Mouse (Mus musculus) embryonic fibroblast, embryonic 13.5 days (primary cell): ENCODE measurements around the gene Dnaic2. TPM values are rescaled to one million over a fixed set of nuclear protein-coding genes. Genes with fewer than 3 reads are reported as not detected.

Experiments
- H3K27ac ChIP-seq: 2 replicates; pipeline ENCODE4 v1.5.1; 2012; ENCODE audit warnings: low read length, control low read depth, inconsistent platforms; ENCODE audit not compliant: insufficient read depth
- H3K4me1 ChIP-seq: 2 replicates; pipeline ENCODE4 v1.6.1; 2011; ENCODE audit warnings: low read length; ENCODE audit not compliant: control insufficient read depth, insufficient read depth
- H3K4me3 ChIP-seq: 2 replicates; pipeline ENCODE4 v1.5.1; 2011; ENCODE audit warnings: mild to moderate bottlenecking, control low read depth, low read length; ENCODE audit not compliant: insufficient read depth
- CTCF ChIP-seq: IDR thresholded peaks from 2 replicates; pipeline ENCODE4 v1.5.1; 2011; ENCODE audit warnings: mild to moderate bottlenecking, control low read depth, low read length, moderate library complexity, borderline replicate concordance; ENCODE audit not compliant: insufficient read depth
- POLR2A ChIP-seq: IDR thresholded peaks from 2 replicates; pipeline ENCODE4 v1.6.1; 2011; ENCODE audit warnings: low read depth, mild to moderate bottlenecking, control low read depth, low read length, moderate library complexity
- polyA plus RNA-seq: library from polyadenylated mRNA; stranded (reverse); fragments of >200 nt; gene quantifications from 2 replicates; pipeline ENCODE4 v1.2.4, GENCODE M21; 2011; ENCODE audit warnings: low read depth; ENCODE audit not compliant: missing spikeins, insufficient read length

The Dnaic2 gene
- polyA plus RNA-seq, 1 experiment = 0.61 TPM

DNA sequence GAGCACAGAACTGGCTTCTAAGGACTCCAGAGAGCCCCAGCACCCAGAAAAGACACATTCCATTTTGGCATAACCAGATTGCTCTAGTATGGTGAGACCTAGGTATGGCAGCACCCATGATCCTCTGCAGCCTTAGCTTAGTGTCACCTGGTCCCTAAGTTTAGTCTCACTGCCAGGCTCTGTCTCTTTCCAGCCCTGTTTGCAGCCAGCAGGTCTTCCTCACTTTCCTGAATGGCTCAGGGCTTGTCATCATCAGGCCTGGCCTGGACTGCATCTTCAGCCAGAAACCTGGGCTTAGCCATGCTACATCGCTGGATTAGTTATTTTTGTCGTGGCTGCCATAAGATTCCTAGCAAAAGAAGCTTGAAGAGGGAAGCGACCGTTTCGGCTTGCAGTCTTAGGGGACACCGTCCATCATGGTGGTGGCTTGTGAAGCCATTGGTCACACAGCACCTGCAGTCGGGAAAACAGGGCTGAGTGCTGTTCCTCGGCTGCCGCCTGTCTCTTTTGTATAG lies 41.6 kb upstream of the Dnaic2 start:
- Histone ChIP-seq H3K4me1 (peaks cover 11% of the 10 kb centered on the region), H3K4me3 (no peak overlapping the region), H3K27ac (no peak overlapping the region)
- no peak for TF ChIP-seq CTCF
- no peak for TF ChIP-seq POLR2A

DNA sequence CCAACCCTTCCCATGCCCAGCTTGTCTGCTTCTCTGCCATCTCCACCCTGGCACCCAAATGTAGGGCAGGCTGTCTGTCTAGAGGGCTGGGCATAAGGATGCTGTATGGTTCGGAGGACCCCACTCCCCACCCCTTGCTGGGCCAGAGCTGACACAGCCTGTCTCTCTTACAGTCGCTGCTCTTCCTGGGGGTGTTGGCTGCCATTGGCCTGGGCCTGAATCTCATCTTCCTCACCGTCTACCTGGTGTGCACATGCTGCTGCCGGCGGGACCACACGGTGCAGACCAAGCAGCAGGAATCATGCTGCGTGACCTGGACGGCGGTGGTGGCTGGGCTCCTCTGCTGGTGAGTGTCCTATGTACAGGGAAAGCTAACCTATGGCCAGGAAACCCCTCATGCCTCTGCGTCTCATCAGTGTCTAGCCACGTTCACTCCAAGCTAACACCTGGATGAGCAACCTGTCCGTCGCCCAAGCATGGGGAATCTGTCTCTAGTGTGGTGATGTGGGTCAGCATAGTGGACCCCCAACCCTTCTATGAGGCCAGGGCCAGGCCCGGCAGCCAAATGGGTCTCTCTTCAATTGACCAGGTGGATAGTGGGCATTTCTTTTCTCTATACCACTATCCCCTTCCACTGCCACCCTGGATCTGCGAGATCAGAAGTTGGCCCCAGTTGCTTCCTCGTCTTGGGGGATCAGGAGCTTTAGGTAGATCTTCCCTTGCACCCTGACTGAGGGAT lies 40.8 kb upstream of the Dnaic2 start:
- Histone ChIP-seq H3K4me1 (peaks cover 11% of the 10 kb centered on the region), H3K27ac (no peak overlapping the region), H3K4me3 (no peak overlapping the region)
- TF ChIP-seq CTCF (no peak), POLR2A (no peak)

DNA sequence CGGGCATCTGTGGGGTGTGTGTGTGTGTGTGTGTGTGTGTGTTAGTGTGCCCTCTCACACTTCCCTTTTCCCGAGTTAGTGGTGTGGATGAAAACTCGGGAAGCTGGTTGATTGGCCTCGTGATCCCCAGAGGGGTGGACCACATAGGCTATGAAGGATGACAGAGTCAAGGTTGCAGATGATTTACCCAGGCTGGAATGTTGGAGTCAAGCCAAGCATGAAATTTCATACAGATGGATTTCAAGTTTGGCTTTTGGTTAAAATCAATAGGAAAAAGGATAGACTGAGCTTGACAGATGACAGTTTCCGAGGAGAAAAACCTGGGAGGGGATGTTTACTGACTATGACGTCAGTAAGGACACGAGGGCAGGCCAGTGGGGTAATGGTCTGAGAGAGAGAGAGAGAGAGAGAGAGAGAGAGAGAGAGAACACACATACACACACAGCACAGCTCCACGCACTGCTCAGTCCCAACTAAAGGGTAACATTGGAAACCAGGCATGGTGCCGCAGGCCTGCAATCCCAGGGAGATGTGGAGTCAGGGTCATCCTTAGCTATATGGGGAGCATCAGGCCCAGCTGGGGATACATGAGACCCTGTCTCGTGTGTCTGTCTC lies 39.5 kb upstream of the Dnaic2 start:
- no peak overlapping the region for H3K4me3 ChIP-seq
- H3K4me1 ChIP-seq = peaks cover 11% of the 10 kb centered on the region
- peak overlapping the region; percentile 16; the same call in 1 of the 2 replicates for H3K27ac ChIP-seq
- TF ChIP-seq CTCF (no peak), POLR2A (no peak)

DNA sequence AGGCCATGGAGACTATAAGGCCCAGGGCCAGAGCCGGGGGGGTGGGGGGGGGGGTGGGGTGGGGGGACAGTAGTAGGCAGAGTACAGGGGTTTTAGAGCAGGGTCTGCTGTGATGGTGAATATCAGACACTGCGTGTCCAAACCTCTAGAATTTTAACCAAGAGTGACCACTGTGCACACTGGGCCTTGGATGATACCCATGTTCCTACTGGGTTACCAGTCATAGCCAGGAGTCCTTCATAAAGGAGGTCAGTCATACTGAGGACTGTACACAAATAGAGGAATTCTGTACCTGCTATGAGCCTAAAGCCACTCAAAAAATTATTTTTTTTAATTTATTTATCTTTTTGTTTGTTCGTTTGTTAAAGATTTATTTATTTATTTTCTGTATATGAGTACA lies 38.5 kb upstream of the Dnaic2 start:
- Histone ChIP-seq H3K4me3 (no peak overlapping the region), H3K4me1 (peaks cover 11% of the 10 kb centered on the region), H3K27ac (no peak overlapping the region)
- TF ChIP-seq CTCF (no peak), POLR2A (no peak)

DNA sequence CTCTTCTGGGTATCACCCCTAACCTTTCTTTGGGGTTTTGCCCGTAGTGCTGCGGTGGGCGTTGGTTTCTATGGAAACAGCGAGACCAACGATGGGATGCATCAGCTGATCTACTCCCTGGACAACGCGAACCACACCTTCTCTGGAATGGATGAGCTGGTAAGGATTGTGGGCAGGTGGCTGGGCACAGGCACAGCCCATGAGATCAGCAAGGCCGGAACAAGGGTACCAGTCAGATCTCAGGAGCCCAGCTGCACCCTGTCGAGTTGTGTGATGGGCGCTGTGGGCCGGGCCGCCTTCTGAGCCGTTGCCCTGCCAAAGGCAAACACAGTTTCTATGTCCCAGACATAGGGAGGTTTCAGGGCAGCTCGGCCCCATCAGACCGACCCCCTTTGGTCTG lies 37.0 kb upstream of the Dnaic2 start:
- TF ChIP-seq CTCF (no peak), POLR2A (no peak)
- H3K4me1 ChIP-seq = peaks cover 6% of the 10 kb centered on the region; the same call in 1 of the 2 replicates
- H3K27ac ChIP-seq = no peak overlapping the region
- H3K4me3 ChIP-seq = no peak overlapping the region

DNA sequence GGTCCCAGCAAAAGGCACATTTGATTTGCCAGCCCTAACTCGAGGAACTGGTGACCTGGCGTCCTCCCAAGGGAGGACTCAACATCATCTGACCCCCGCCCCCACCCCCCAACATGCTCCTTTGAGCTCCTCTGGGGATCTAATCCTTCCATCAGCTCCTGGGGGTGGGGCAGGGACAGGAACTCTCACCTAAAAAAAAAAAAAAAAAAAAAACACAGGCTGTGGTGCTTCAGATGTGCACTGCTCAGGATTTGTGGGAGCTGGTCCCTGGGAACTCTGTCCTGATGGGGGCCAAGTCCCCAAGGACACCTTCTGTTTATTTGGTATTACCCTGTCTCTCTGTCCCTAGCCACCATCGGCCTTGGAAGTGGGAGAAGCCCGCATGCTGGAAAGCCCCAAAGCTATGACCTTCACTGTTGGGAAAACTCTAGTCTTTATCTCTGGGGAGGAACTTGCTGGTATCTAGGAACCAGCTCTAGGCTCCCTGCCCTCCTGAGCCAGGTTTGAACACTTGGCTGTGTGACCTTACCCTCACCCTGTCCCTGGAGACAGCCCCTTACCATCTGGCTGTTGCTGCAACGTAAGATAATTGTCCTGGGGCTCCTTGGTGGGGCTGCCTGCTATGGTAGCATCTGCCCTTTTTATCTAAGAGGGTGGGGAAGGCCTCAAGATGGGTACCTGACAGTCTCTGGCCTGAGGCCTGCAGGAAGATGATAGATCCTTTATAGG lies 35.6 kb upstream of the Dnaic2 start:
- Histone ChIP-seq H3K27ac (no peak overlapping the region), H3K4me3 (no peak overlapping the region), H3K4me1 (peaks cover 6% of the 10 kb centered on the region; the same call in 1 of the 2 replicates)
- TF ChIP-seq CTCF (no peak), POLR2A (no peak)

DNA sequence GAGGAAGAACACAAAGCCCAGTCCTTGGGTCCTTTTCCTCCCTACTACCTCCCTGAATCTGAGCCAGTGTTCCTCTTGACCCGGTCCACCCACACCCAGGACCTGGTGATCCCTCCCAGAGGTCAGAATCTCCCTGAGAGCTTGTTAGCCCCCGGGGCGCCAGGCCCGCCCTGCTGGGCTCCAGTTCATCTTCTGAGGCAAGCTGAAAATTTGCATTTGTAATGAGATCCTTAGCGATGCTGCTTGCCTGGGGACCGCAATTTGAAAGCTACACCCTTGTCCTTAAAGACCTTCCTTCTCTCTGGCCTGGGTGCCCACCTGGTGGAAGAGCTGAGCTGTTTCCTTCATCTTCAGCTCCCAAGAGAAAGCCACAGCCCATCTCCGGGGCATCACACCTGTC lies 34.6 kb upstream of the Dnaic2 start:
- Histone ChIP-seq H3K27ac (no peak overlapping the region), H3K4me3 (no peak overlapping the region), H3K4me1 (peaks cover 4% of the 10 kb centered on the region; the same call in 1 of the 2 replicates)
- TF ChIP-seq POLR2A = no peak
- TF ChIP-seq CTCF = no peak

DNA sequence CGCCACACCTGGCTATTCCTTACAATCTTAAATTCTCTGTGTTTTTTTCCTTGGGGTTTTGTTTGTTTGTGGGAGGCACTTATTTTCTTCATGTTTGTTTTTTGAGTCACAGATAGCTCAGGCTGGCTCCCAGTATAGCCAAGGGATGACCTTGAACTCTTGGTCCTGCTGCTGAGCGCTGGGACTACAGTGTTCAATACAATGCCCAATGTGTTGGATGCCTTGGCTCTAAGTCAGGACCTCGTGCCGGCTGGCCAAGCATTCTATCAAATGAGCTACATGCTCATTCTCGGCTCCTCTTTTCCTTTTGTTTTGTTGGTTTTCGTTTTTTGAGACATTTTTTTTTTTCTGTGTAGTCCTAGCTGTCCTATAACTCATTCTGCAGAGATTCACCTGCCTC lies 33.8 kb upstream of the Dnaic2 start:
- no peaks in the 10 kb centered on the region for H3K4me1 ChIP-seq
- H3K4me3 ChIP-seq = no peak overlapping the region
- H3K27ac ChIP-seq = no peak overlapping the region
- TF ChIP-seq CTCF (no peak), POLR2A (no peak)

DNA sequence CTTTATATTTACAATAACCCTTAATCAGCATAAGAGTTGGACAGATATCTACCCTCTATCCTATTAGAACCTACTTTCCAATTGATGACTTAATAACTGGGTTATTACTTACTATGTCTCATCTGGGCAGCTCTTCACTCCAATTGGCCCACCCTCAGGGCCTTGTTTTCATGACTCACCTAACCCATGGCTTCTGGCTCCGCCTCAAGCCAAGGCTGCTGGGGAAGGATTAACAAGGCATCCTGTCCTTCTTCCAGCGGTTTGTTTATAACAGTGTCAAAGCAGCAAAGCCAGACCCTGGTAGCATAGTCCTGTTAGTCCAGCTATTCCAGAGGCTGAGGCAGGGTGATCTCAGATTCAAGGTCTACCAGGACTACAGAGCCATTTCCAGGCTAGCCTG lies 32.8 kb upstream of the Dnaic2 start:
- TF ChIP-seq POLR2A = no peak
- no peak for TF ChIP-seq CTCF
- Histone ChIP-seq H3K4me3 (no peak overlapping the region), H3K27ac (no peak overlapping the region), H3K4me1 (no peaks in the 10 kb centered on the region)

DNA sequence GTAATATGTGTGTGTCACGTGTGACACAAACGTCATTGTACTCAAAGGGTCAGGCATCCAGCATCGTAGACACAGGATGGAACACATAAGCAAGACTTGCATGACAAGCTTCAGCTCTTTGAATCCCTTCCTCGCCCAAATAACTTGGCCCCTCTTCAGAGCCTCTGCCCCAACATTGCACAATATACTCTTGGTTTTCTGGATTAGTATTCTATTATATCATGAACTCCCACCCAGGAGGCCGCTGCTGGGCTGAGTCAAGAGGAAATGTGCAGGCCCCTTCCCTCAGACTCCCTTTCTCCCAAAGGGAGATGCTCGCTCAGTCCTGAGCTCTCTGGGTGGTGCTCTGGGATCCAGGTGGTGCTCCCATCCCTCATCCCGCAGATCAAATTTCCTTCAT lies 28.7 kb upstream of the Dnaic2 start:
- TF ChIP-seq CTCF (no peak), POLR2A (no peak)
- Histone ChIP-seq H3K4me3 (no peak overlapping the region), H3K27ac (no peak overlapping the region), H3K4me1 (no peaks in the 10 kb centered on the region; the same call in 1 of the 2 replicates)
